Mouse (Mus musculus) kidney, embryonic 14.5 days (tissue): ENCODE measurements around the gene Tlr2. TPM values are rescaled to one million over a fixed set of nuclear protein-coding genes. Genes with fewer than 3 reads are reported as not detected.

Source experiments
- ATAC-seq: fragments of 200-750 bp; cut with Nextera tagmentation; 2 replicates; pipeline ENCODE4 v1.8.0; 2017; ENCODE audit warnings: moderate number of reproducible peaks, mild to moderate bottlenecking, moderate TSS enrichment, moderate library complexity; ENCODE audit not compliant: low FRiP score, low TSS enrichment
- H3K27ac ChIP-seq: fragments of 300-500 bp; sonication (generic); 2 replicates; pipeline ENCODE4 v1.5.1; 2014; ENCODE audit warnings: low read depth, mild to moderate bottlenecking, low read length, moderate library complexity, mixed read lengths
- H3K27me3 ChIP-seq: fragments of 300-500 bp; sonication (generic); 2 replicates; pipeline ENCODE4 v1.6.1; 2014; ENCODE audit warnings: mild to moderate bottlenecking, low read length; ENCODE audit not compliant: control insufficient read depth, insufficient read depth
- H3K36me3 ChIP-seq: fragments of 300-500 bp; sonication (generic); 2 replicates; pipeline ENCODE4 v1.6.1; 2014; ENCODE audit warnings: low read length, mixed read lengths; ENCODE audit not compliant: control insufficient read depth, insufficient read depth
- H3K4me1 ChIP-seq: fragments of 300-500 bp; sonication (generic); 2 replicates; pipeline ENCODE4 v1.6.1; 2014; ENCODE audit warnings: low read length, mixed read lengths; ENCODE audit not compliant: control insufficient read depth, insufficient read depth
- H3K4me2 ChIP-seq: fragments of 300-500 bp; sonication (generic); replicated peaks from 2 replicates; pipeline ENCODE4 v1.6.1; 2014; ENCODE audit warnings: low read depth, mild to moderate bottlenecking, low read length
- H3K4me3 ChIP-seq: fragments of 300-500 bp; sonication (generic); 2 replicates; pipeline ENCODE4 v1.5.1; 2014; ENCODE audit warnings: mild to moderate bottlenecking, low read length
- H3K9ac ChIP-seq: fragments of 300-500 bp; sonication (generic); 2 replicates; pipeline ENCODE4 v1.6.1; 2014; ENCODE audit warnings: low read depth, mild to moderate bottlenecking, low read length, moderate library complexity
- H3K9me3 ChIP-seq: fragments of 300-500 bp; sonication (generic); 2 replicates; pipeline ENCODE4 v1.6.1; 2016; ENCODE audit warnings: low read length; ENCODE audit not compliant: control insufficient read depth
- WGBS: fragments of 180-500 bp; shearing (Covaris S2); extraction: QIAGEN DNeasy Blood & Tissue Kit; methylation state at CpG from one replicate; pipeline ENCODE4 v1.1.7; 2014; 5-methylcytosine and 5-hydroxymethylcytosine counted together
- polyA plus RNA-seq: library from polyadenylated mRNA; unstranded; fragments of >200 nt; fragmentation: Nextera tagmentation; extraction: Ambion mirVana; gene quantifications from 2 replicates; pipeline ENCODE4 v1.2.1, GENCODE M21; 2014

Gene Tlr2
- polyA plus RNA-seq, 1 experiment from 2014 or later: 3.4 TPM

DNA sequence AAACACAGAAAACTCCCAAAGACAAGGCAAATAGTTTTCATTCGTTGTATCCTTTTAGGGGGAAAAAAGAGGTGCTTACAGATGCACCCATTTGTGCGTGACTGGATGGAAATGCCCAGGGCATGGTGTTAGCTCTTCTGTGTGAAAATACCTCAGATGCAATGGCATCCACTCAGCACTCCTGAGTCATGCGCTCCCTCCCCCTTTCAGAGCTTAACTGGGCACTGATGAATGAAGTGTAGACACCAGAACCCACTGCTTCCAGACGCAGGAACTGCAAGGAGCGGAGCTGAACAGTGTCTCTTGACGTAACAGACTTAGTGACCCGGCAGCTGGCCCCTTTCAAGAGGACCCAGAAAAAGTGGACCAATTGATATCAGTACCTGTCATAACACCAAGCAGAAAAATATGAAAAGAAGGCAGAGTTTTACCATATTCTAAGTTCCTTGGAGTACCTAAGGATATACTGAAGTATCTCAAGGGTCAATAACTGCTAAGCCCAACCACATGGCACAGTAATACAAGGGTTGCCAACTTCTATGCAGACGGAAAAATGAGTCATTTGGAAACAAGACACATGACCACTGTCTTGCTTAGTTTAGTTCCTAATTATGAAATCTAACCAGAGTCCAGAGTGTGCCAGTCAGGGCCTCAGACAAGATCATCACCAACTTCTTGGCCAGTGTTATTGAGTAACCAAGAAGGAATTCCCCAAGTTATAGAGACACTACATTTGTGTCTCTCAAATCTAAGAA is 3.4 kb upstream of the Tlr2 start:
- Histone ChIP-seq H3K27me3 (no peaks in the 10 kb centered on the region), H3K4me2 (no peak overlapping the region), H3K9ac (no peak overlapping the region), H3K36me3 (no peaks in the 10 kb centered on the region), H3K4me1 (no peaks in the 10 kb centered on the region), H3K9me3 (no peaks in the 10 kb centered on the region), H3K27ac (no peak overlapping the region), H3K4me3 (no peak overlapping the region)
- WGBS: 66% methylated on average over 8 of the region's 8 CpGs
- ATAC-seq: no peak

DNA sequence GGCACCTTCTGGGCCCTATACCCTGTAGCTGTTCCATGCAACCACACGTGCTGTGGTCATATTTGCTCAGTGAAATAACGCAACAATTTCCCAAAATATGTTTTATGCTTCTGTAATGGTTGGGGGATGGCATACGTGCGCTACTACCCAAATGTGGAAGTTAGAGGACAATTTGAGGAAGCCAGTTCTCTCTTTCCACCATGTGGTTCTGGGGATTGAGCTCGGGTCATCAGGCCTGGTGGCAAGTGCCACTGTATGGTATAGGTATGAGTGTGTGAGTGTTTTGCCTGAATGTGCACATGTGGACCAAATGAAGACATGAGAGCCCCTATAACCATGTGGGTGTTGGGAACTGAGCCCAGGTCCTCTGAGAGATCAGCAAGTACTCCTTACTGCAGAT is 2.1 kb downstream of the Tlr2 start:
- Histone ChIP-seq H3K36me3 (no peaks in the 10 kb centered on the region), H3K9me3 (no peaks in the 10 kb centered on the region), H3K4me2 (no peak overlapping the region), H3K4me3 (no peak overlapping the region), H3K9ac (no peak overlapping the region), H3K27ac (no peak overlapping the region), H3K4me1 (no peaks in the 10 kb centered on the region), H3K27me3 (no peaks in the 10 kb centered on the region)
- ATAC-seq: no peak
- WGBS: 93% methylated on average over 5 of the region's 5 CpGs

DNA sequence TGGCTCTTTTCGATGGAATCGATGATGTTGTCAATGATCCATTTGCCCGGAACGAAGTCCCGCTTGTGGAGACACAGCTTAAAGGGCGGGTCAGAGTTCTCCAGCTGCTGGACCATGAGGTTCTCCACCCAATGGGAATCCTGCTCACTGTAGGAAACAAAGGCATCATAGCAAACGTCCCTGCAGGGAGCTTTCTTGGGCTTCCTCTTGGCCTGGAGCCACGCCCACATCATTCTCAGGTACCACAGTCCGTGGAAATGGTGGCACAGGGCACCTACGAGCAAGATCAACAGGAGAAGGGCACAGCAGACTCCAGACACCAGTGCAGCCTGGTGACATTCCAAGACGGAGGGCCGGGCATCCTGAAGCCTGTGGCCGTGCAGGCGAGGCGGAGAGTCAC is 4.9 kb downstream of the Tlr2 start:
- H3K36me3 ChIP-seq: no peaks in the 10 kb centered on the region
- H3K4me1 ChIP-seq: no peaks in the 10 kb centered on the region
- H3K9me3 ChIP-seq: no peaks in the 10 kb centered on the region
- 86% methylated on average over 15 of the region's 15 CpGs for WGBS
- no peak overlapping the region for H3K9ac ChIP-seq
- H3K27me3 ChIP-seq: no peaks in the 10 kb centered on the region
- no peak overlapping the region for H3K27ac ChIP-seq
- ATAC-seq: no peak
- no peak overlapping the region for H3K4me3 ChIP-seq
- H3K4me2 ChIP-seq: no peak overlapping the region

DNA sequence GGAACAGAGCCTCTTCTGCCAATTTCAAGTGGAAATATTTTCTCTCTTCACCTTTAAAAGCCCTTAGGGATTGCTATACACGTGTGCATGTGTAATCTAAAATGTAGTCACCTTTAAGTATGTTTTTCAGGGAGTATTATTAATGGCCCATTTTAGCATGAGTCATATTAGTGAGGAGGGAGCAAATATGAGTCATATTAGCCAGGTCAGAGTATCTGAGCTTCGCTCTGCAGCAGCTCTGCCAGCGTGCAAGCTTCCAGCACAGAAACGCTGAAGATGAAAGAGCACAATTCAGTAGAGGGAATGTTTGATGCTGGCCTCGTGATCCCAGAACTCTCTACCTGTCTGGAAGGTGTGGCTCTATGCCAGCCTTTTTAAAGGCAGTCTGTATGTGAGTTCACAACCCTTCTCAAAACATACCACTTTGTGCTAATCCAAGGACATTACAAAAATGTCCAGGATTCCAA is 13.4 kb downstream of the Tlr2 start:
- no peak overlapping the region for H3K4me2 ChIP-seq
- no peaks in the 10 kb centered on the region for H3K27me3 ChIP-seq
- H3K9me3 ChIP-seq: no peaks in the 10 kb centered on the region
- H3K27ac ChIP-seq: no peak overlapping the region
- no peaks in the 10 kb centered on the region for H3K36me3 ChIP-seq
- no peak overlapping the region for H3K9ac ChIP-seq
- H3K4me1 ChIP-seq: no peaks in the 10 kb centered on the region
- 68% methylated on average over 5 of the region's 5 CpGs for WGBS
- no peak overlapping the region for H3K4me3 ChIP-seq
- ATAC-seq: no peak

DNA sequence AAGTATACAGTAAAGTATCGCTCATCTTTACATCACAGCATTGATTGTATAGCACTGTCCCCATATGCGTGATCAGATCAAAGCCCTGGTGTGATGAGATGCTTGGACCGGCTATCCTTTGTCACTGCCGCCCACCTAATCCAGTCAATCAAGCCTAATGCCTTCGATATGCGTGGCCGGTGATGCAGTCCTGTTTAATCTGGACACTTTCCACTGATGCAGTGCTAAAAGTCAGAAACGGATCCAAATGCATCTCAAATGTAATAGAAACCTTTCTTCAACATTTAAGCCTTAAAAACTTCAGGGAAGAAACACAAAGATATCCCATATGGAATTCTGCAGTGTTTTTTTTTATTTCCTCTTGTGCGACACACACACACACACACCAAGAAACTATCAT is 13.9 kb downstream of the Tlr2 start:
- H3K9ac ChIP-seq: no peak overlapping the region
- no peaks in the 10 kb centered on the region for H3K9me3 ChIP-seq
- ATAC-seq: peak; percentile 60; the same call in 1 of the 2 replicates
- no peaks in the 10 kb centered on the region for H3K36me3 ChIP-seq
- H3K27me3 ChIP-seq: no peaks in the 10 kb centered on the region
- no peak overlapping the region for H3K4me3 ChIP-seq
- H3K4me1 ChIP-seq: no peaks in the 10 kb centered on the region
- 64% methylated on average over 9 of the region's 9 CpGs for WGBS
- H3K4me2 ChIP-seq: no peak overlapping the region
- H3K27ac ChIP-seq: no peak overlapping the region

DNA sequence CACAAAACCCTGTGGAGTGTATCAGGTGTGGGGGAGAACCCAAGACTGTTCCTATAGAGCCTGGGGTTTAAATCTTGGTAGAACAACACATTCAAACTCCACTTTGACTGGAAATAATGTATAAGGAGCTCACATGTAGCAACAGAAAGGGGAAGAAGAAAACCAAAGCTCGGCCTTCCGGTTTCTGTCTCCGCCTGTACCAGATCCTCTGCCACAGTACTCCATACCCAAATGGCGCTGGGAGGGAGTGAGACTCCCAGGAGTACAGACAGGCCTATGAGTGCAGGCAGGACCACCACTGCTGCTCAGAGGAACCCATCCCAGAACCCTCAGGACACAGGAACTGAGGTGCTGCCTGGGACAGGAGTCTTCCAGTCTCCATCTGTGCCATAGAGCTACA is 17.8 kb downstream of the Tlr2 start:
- 94% methylated on average over 4 of the region's 4 CpGs for WGBS
- Histone ChIP-seq H3K9ac (no peak overlapping the region), H3K36me3 (no peaks in the 10 kb centered on the region), H3K4me2 (no peak overlapping the region), H3K4me3 (no peak overlapping the region), H3K27me3 (no peaks in the 10 kb centered on the region), H3K27ac (no peak overlapping the region), H3K4me1 (no peaks in the 10 kb centered on the region), H3K9me3 (no peaks in the 10 kb centered on the region)
- ATAC-seq: no peak

DNA sequence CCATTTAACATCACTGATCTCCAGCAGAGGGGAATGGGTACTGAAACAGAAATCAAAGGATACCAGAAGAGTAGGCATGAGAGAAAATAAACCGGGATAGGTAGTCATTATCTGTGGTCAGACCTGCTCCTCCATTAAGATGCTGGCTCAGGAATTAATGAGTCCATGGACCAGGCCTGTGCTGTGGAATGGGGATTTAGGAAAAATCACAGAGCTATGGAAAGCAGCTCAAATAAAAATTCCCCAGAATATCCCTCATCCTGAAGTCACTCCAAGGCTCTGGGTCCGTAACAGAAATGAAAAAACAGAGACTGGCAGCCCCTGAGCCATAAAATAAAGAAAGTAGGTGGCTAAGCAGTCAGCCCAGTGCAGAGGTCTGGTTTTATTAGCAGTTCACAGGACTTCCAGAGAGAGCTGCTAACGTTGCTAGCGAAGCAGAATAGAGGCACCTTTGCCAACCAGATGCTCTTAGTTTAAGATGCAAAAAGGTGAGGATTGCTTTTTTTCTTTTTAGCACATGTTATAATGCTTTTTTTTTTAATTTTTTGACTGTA is 25.1 kb downstream of the Tlr2 start:
- H3K27ac ChIP-seq: no peak overlapping the region
- no peak overlapping the region for H3K9ac ChIP-seq
- no peaks in the 10 kb centered on the region for H3K4me1 ChIP-seq
- no peak overlapping the region for H3K4me3 ChIP-seq
- no peak overlapping the region for H3K4me2 ChIP-seq
- ATAC-seq: no peak
- no peaks in the 10 kb centered on the region for H3K9me3 ChIP-seq
- 69% methylated on average over 4 of the region's 4 CpGs for WGBS
- no peaks in the 10 kb centered on the region for H3K27me3 ChIP-seq
- H3K36me3 ChIP-seq: no peaks in the 10 kb centered on the region

DNA sequence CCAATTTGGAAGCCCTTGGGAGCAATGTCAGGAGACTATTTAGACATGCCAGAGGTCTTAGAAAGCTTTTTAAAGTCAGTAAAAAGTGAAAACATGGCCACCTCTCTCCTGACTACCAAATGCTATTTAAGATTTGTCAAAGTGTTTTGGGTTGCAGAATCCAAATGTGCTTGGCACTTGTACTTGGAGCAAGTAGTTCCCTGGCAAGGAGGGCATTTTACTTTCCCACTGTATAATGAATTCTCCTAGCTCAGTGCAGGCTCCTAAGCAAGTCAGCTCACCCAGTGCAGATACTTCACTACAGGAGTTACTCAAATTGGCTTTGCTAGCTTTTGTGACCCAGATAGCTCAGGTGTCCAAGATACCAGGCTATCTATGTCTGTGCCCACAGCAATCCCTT is 28.7 kb downstream of the Tlr2 start:
- no peak overlapping the region for H3K27ac ChIP-seq
- H3K27me3 ChIP-seq: no peaks in the 10 kb centered on the region
- H3K4me1 ChIP-seq: no peaks in the 10 kb centered on the region
- H3K4me2 ChIP-seq: no peak overlapping the region
- H3K9ac ChIP-seq: no peak overlapping the region
- H3K4me3 ChIP-seq: no peak overlapping the region
- ATAC-seq: no peak
- H3K9me3 ChIP-seq: no peaks in the 10 kb centered on the region
- H3K36me3 ChIP-seq: no peaks in the 10 kb centered on the region

DNA sequence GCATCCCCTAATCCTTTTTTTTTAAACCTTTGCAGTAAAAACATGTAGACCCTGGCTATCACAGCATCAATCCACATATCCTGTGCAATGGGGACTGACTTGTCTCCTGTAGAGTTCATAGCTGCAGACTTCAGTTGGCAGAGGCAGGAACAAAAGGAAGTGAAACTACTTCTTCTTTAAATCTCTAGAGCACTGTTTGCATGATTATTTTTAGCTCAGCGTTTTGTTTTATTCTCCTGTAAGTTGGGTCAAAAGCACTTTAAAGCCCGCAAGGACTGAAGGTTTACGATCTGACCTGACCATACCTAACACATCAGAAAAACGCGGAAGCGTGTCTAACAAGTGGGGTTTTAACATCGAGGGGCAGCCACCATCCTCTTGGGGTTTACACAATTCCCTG is 29.6 kb downstream of the Tlr2 start:
- no peak for ATAC-seq
- Histone ChIP-seq H3K27ac (no peak overlapping the region), H3K4me3 (no peak overlapping the region), H3K9me3 (no peaks in the 10 kb centered on the region), H3K4me1 (no peaks in the 10 kb centered on the region), H3K4me2 (no peak overlapping the region), H3K27me3 (no peaks in the 10 kb centered on the region), H3K9ac (no peak overlapping the region), H3K36me3 (no peaks in the 10 kb centered on the region)
- 41% methylated on average over 7 of the region's 7 CpGs for WGBS
